Mouse (Mus musculus): Measurements from ENCODE around the gene Snx14. TPM values are rescaled to one million over a fixed set of nuclear protein-coding genes. Genes with fewer than 3 reads are reported as not detected.
"Not testable (repeated sequence)": the region's sequence is repeated elsewhere in the genome, so short reads cannot be mapped to it uniquely, and the experiment has no call there.

The Snx14 gene
- total RNA-seq (2021), result 10 to 100 TPM; 44.1 to 49.5 TPM
- long read RNA-seq, transcript Snx14-204 (28 exons, 3,109 nt), result minor isoform, 9 of 47 reads
- long read RNA-seq, transcript Snx14-207 (29 exons, 3,082 nt), result major isoform, 29 of 47 reads
- long read RNA-seq, partial matches to known transcripts, result 2 of 47 reads
- long read RNA-seq, other reads (novel, unspliced or antisense), result 6 of 47 reads

DNA sequence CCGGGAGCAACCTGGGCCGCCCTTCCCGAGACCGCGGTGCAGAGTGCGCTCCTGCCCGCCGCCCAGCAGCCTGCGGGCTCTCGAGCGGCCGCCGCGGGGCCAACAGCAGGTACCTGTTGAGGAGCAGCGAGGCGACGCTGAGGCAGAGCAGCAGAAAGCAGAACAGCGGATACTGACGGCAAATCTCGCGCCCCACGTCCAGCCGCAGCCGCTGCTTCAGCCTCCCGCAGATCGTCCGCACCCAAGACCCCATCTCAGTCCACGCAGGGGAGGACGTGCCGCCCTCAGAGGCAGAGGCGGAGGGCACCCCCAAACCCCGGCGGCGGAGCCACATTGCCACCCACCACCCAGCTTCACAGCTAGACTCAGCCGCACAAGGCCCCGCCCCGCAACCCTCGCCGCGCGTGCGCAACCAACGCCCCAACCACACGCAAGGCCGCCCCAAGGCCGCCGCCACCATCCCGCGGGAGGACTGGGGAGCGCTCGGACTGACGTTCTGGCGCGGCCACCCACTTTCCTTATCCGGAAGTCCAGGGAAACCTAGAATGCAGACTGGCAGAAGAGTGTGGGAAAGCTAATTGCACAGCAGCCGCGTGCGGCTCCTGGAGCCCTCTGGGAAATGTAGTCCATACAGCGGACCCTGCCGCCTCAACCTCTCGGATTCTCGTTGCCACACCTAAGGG lies at the start of gene Snx14:
TSS of gene Snx14 (minus strand) at position 404 of the 683 bp plus-strand sequence.
- peak; percentile 98 for DNase-seq (ENCODE audit: low spot score in 2 of 2)

DNA sequence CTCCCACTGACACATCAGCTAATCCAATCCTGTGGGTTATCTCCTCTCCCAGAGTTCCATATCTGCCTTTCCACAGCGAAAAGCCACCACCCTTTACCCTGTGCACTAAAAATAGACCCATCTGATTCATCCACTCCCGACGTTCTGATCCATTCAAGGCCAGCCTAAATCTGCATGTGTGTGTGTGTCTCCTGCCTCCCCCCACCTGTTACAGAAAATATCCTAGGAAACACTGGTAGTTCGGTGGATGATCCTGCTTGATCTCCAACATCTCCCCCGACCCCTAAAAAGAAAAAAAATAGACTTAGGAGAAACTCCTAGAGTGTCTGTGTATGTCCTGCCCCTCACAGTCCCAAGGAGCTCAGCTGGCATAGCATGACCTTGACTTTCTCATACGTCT lies 45.8 kb upstream of the Snx14 start:
- DNase-seq (ENCODE audit: low spot score in 2 of 2), result no peak

GRCm38 (mm10) chr9:88482829-88483396 lies 44.2 kb upstream of the Snx14 start:
- DNase-seq (ENCODE audit: low spot score in 2 of 2), result peak; percentile 76 to 85

- DNase-seq (ENCODE audit: low spot score in 2 of 2), result peak; percentile 86 to 91
Measured at GRCm38 (mm10) chr9:88482230-88482828, 43.6 kb upstream of the Snx14 start, which contains the start of gene Syncrip. TSS of gene Syncrip (minus strand) at chr9:88482574.

GRCm38 (mm10) chr9:88481791-88482160 lies 43.0 kb upstream of the Snx14 start:
- DNase-seq (ENCODE audit: low spot score in 2 of 2), result peak; percentile 14 to 41

DNA sequence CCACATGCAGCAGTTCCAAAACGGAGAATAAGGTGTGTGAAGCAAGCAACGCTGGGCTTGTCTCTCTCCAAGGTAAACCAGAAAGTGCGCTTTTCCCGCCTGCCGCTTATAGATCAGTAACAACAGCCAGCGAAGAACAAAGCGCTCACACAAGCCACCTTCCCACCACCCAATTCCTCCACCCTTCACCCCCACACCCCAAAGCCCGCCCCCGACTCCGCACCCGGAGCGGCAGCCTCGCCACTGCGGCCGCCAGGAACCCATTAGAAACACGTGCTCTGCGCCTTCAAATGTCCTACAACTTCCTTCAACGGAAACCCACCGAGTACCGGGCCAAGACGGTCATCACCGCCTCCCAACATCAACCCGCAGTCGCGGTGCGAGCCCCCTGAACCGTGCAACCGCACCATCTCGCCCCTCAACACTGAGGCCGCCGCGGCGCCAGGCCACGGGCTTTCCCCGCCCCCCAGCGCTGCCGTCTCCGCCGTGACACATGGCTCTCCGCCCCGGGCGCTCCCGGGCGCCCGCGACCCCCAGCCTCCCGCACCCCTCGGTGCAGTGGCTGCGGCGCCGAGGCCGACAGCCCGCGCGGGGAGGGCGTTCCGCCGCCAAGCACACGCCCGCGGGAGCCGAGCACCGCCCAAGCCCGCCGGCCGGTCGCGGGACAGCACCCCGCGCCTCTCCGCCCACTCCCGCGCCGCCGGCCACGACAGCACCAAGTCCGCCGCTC lies 42.5 kb upstream of the Snx14 start:
- DNase-seq (ENCODE audit: low spot score in 2 of 2), result peak; percentile 19 to 44

DNA sequence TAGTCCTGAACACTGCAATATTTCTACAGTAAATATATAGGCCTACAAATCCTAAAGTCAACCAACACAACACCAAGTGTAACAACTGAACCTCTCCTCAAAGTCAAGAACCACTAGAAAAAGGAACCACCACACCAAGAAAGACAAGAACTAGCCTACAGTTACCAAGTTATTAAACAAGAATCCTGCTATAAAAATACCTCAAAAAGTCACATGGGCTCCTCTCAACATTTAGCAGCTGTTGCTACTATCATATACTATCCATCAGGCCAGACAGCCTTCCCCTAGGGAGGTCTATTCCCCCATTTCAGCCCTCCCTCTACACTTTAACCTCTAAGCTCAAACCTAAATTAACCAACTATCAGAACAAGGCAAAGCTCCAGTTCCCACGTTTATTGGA lies 41.4 kb upstream of the Snx14 start:
- DNase-seq (ENCODE audit: low spot score in 2 of 2), result no peak

DNA sequence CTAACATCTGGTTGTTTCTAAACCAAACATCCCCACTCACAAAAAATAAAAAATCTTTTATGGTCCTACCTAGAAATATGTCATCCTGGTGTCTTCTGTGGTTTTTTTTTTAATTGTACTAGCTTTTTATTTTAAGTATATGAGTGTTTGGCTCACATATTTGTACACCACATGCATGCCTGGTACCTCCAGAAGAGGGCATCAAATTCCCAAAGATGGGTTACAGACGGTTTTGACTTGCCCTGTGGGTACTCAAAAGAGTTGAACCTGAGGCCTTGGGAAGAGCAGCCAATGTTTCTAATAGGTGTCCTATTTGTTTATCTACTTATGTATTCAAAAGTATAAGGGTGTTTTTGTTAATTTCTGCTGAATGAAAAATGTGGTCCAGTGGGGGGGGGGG lies 37.4 kb upstream of the Snx14 start:
- DNase-seq (ENCODE audit: low spot score in 2 of 2), result no peak

DNA sequence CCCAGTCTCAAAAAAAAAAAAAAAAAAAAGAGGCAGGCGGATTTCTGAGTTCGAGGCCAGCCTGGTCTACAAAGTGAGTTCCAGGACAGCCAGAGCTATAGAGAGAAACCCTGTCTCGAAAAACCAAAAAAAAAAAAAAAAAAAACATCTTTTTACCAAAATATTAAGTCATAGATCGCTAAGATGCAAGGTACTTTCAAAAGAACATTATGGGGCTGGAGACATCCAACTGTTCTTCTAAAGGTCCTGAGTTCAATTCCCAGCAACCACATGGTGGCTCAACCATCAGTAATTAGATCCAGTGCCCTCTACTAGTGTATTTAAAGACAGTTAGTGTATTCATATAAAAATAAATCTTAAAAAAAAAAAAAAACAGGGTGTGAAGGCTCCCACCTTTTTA lies 22.3 kb upstream of the Snx14 start:
- DNase-seq (ENCODE audit: low spot score in 2 of 2), result not testable (repeated sequence)

DNA sequence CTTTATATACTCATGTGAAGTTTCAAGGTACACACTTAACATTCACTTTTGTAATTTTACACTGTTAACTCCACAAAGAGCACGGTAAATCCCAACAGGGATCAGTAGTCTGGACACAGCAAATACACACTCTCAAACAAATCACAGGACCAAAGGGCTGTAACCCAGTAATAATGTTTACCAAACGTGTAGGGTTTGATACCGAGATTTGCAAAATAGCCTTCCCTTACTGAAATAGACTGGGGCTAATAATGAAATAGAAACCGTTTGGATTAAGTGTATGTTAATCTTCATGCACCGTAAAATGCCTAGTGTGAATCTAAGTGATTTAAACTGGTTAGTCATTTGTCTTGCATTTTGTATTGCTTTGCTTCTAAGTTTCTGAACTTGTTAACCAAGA lies 1.2 kb upstream of the Snx14 start:
- no peak for DNase-seq (ENCODE audit: low spot score in 2 of 2)

DNA sequence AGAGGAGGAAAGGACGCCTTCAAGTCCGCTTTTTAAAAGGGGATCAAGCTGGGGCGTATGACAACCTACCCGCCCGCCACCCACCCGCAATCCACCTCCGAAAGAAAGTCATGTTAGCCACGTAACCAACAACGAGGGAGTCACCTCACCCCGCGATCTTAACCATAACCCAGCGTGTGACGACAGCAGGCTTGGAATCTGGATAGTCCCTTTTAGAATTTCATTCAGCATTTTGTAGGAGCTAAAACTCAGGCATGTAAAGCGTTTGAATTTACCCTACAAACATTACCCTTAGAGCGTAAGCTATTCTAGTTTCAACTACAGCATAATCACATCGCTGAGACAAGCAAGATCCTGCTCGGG lies 461 bp upstream of the Snx14 start:
- no peak for DNase-seq (ENCODE audit: low spot score in 2 of 2)

DNA sequence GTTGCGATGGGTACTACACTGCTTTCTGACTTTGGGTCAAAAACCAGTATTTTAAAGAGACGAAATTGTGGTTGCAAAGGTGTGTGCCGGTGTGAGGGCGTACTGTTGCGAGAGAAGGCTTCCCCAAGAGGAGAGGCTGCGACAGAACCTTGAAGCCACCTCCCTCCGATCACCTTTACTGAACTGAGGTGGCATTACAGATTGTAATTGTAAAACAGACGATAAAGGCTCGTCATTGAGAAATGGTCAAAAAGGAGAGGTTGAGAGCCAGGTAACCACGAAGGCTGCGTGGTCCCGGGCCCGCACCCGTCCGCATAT lies 562 bp downstream of the Snx14 start:
- no peak for DNase-seq (ENCODE audit: low spot score in 2 of 2)

DNA sequence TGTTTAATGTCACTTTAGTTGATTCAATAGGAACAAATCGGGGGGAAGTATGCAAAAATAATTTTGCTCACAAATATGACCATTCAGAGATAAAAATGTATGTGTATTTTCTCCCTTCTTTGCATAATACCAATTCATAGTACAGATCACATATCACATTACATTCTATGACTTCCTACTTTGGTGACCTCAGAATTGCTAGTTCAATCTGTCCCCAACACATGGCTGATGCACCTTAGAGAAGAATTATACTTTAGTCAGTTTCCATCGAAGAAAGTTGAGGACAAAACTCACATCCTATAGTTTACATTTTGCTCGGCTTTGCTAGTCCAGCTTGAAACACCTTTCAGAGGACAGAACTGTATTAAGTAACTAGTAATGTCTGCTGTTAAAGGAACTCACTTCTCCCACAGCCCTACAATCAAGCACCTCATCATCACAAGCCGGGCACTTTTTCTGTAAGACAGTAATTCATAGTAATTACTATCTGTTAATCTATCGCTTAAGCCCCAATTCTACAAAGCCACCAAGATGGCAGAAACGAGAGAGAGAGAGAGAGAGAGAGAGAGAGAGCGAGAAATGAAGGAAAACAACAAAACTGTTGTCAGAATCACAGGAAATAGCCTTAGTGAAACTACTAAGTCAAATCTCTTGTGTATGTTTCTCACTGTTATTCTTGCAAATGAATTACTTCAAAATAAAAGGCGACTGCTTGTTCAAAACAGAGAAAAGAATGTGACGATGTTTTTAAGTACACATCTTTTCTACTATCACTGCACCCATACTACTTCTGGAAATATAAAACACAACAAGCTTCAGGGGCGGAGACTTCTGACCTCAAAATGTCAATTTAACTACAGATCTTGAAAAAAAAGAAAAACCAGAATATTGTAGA lies 1.2 kb downstream of the Snx14 start:
- peak in 1 of 2 experiments; percentile 12 for DNase-seq (ENCODE audit: low spot score in 2 of 2)

DNA sequence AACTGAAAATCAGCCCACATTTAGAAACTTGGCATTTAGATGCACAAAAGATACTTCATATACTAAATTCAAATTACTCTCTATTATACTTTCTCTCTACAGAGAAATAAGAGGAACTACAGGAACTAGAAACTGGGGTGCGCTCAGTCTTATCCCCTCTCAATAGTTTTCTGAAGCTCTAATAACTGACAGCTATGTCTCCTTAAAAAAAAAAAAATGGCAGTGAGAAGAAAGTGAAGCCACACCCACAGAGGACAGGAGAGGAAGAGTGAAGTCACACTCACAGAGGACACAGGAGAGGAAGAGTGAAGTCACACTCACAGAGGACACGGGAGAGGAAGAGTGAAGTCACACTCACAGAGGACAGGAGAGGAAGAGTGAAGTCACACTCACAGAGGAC lies 14.4 kb downstream of the Snx14 start:
- DNase-seq (ENCODE audit: low spot score in 2 of 2), result no peak

- DNase-seq (ENCODE audit: low spot score in 2 of 2), result no peak
Measured at GRCm38 (mm10) chr9:88422428-88422827, 16.3 kb downstream of the Snx14 start.

GRCm38 (mm10) chr9:88416752-88417151 lies 22.0 kb downstream of the Snx14 start:
- no peak for DNase-seq (ENCODE audit: low spot score in 2 of 2)

GRCm38 (mm10) chr9:88409978-88410377 lies 28.8 kb downstream of the Snx14 start:
- no peak for DNase-seq (ENCODE audit: low spot score in 2 of 2)

GRCm38 (mm10) chr9:88404515-88404914 lies 34.2 kb downstream of the Snx14 start:
- DNase-seq (ENCODE audit: low spot score in 2 of 2), result no peak

DNA sequence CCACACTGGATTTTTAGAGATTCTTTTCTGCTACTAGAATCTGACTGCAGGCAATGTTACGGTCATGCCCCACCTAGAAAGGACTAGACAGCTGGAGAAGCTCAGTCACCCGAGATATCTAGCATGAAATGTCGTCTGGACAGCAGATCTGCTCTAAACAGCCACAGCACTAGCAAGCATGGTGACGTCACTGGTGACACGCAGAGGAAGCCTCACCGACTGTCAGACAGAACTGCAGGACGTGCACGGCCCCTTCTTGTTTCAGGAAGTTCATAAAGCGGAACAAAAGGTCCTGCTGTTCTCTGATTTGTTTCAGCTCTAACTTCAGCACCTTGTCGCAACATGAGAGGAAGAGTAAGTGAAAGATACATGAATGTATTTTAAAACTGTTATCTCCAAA lies 34.7 kb downstream of the Snx14 start:
- peak in 1 of 2 experiments; percentile 14 for DNase-seq (ENCODE audit: low spot score in 2 of 2)

DNA sequence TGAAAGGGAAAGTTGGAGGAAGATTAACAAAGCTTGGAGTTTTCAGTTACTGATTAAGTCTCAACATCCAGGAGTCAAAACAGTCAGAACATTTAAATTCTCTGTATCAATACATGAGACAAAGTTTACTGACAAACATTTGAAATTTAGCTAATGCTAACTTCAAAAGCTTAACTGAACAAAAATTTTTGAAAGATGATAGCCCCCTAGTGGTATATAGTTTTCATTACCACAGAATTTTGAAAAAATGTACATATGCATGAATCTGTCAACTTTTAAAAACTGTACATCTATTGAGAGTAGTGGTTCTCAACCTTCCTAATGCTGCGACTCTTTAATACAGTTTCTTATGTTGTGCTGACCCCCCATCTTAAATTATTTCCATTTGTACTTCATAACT lies 40.3 kb downstream of the Snx14 start:
- DNase-seq (ENCODE audit: low spot score in 2 of 2), result no peak

- peak; percentile 16 to 58 for DNase-seq (ENCODE audit: low spot score in 2 of 2)
Measured at GRCm38 (mm10) chr9:88394852-88395251, 43.9 kb downstream of the Snx14 start.

All from layer of hippocampus, adult 18-20 months (tissue).